Mouse (Mus musculus): ENCODE measurements around the gene Gm49388. TPM values are rescaled to one million over a fixed set of nuclear protein-coding genes. Genes with fewer than 3 reads are reported as not detected.

Gene Gm49388
- polyA plus RNA-seq (2014; fragmentation: Illumina TruSeq; extraction: RNeasy Lipid Tissue Mini Kit (QIAGEN cat#74804)), result not detected

GRCm38 (mm10) chr7:127785308-127785707 lies at the start of gene Gm49388:
Gm49388 (plus strand) TSS chr7:127785608.

GRCm38 (mm10) chr7:127744366-127745045 lies 40.9 kb upstream of the Gm49388 start, which contains the start of gene Fbxl19:
Fbxl19 (plus strand) TSS chr7:127744543.

DNA sequence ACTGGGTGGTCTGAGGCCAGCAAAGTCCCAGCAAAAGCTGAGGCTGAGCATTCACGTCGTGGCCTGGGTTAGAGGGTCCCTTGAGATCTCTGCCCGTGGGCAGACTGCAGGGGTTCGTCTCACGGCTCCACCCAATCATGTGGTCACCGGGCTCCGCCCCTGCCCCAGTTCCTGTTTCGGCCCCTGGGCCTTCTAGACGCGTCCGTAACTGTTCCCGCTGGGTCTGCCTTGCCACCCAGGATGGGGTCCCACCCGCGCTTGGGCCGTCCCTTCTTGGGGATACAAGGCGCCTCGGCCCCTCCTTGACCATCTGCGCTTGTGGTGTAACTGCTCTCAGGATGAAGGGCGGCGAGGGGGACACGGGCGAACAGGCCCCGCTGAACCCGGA lies 15.8 kb upstream of the Gm49388 start, which contains the start of gene Orai3:
Gene Orai3 (plus strand): TSS at position 165 of the 388 bp plus-strand sequence.

DNA sequence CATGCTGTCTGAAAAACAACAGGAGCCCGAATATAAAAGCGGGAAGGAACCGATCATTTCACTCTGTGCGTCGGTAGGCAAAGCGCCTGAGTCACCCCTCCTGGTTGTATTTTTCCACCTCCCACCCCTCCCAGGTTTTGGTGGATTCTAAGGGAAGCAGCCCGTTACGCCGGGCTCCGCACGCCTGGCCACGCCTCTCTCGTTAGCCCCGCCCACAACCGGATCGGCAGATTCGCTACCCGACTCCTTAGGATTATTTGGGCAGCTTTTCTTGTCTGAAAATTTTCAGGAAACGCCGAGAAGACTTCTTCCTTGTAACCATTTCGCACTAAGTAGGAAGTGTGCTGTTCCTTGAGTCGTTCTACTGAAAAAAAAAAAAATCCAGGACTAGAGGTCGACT lies 9.0 kb upstream of the Gm49388 start, which contains the start of gene Setd1a:
Gene Setd1a (plus strand): TSS at position 245 of the 400 bp plus-strand sequence.

GRCm38 (mm10) chr7:127800435-127801009 lies 15.1 kb downstream of the Gm49388 start, which contains the start of gene Hsd3b7:
Hsd3b7 (plus strand) TSS chr7:127800604.

GRCm38 (mm10) chr7:127824176-127824871 lies 38.9 kb downstream of the Gm49388 start, which contains the start of the genes Stx4a and Stx1b:
Stx4a (plus strand) TSS chr7:127824294.
Stx1b (minus strand) TSS chr7:127824549.

Other genes starting within 250 kb of the Gm49388 start
- not detected for gene Tmem265, start 224.2 kb upstream of the Gm49388 start, polyA plus RNA-seq (2014; fragmentation: Illumina TruSeq; extraction: RNeasy Lipid Tissue Mini Kit (QIAGEN cat#74804))
- 7.7 TPM for gene Phkg2, start 212.3 kb upstream of the Gm49388 start, polyA plus RNA-seq (2014; fragmentation: Illumina TruSeq; extraction: RNeasy Lipid Tissue Mini Kit (QIAGEN cat#74804))
- gene Ccdc189, start 197.0 kb upstream of the Gm49388 start, polyA plus RNA-seq (2014; fragmentation: Illumina TruSeq; extraction: RNeasy Lipid Tissue Mini Kit (QIAGEN cat#74804)), result not detected
- 2.9 TPM for gene Rnf40, start 196.8 kb upstream of the Gm49388 start, polyA plus RNA-seq (2014; fragmentation: Illumina TruSeq; extraction: RNeasy Lipid Tissue Mini Kit (QIAGEN cat#74804))
- gene Zfp629, start 169.8 kb upstream of the Gm49388 start, polyA plus RNA-seq (2014; fragmentation: Illumina TruSeq; extraction: RNeasy Lipid Tissue Mini Kit (QIAGEN cat#74804)), result 11.5 TPM
- gene Bcl7c, start 76.7 kb upstream of the Gm49388 start, polyA plus RNA-seq (2014; fragmentation: Illumina TruSeq; extraction: RNeasy Lipid Tissue Mini Kit (QIAGEN cat#74804)), result 6.5 TPM
- gene Ctf1, start 72.9 kb upstream of the Gm49388 start, polyA plus RNA-seq (2014; fragmentation: Illumina TruSeq; extraction: RNeasy Lipid Tissue Mini Kit (QIAGEN cat#74804)), result 2.4 TPM
- gene Ctf2, start 53.4 kb upstream of the Gm49388 start, polyA plus RNA-seq (2014; fragmentation: Illumina TruSeq; extraction: RNeasy Lipid Tissue Mini Kit (QIAGEN cat#74804)), result not detected
- gene Fbxl19, start 41.1 kb upstream of the Gm49388 start, polyA plus RNA-seq (2014; fragmentation: Illumina TruSeq; extraction: RNeasy Lipid Tissue Mini Kit (QIAGEN cat#74804)), result 0.66 TPM
- gene Orai3, start 15.8 kb upstream of the Gm49388 start, polyA plus RNA-seq (2014; fragmentation: Illumina TruSeq; extraction: RNeasy Lipid Tissue Mini Kit (QIAGEN cat#74804)), result 2.7 TPM
- gene Setd1a, start 8.9 kb upstream of the Gm49388 start, polyA plus RNA-seq (2014; fragmentation: Illumina TruSeq; extraction: RNeasy Lipid Tissue Mini Kit (QIAGEN cat#74804)), result 6.6 TPM
- 8.1 TPM for gene Hsd3b7, start 15.0 kb downstream of the Gm49388 start, polyA plus RNA-seq (2014; fragmentation: Illumina TruSeq; extraction: RNeasy Lipid Tissue Mini Kit (QIAGEN cat#74804))
- gene Stx4a, start 38.7 kb downstream of the Gm49388 start, polyA plus RNA-seq (2014; fragmentation: Illumina TruSeq; extraction: RNeasy Lipid Tissue Mini Kit (QIAGEN cat#74804)), result 12.8 TPM
- gene Stx1b, start 38.9 kb downstream of the Gm49388 start, polyA plus RNA-seq (2014; fragmentation: Illumina TruSeq; extraction: RNeasy Lipid Tissue Mini Kit (QIAGEN cat#74804)), result 1.1 TPM
- gene Zfp646, start 90.6 kb downstream of the Gm49388 start, polyA plus RNA-seq (2014; fragmentation: Illumina TruSeq; extraction: RNeasy Lipid Tissue Mini Kit (QIAGEN cat#74804)), result 9.1 TPM
- gene Zfp668, start 91.2 kb downstream of the Gm49388 start, polyA plus RNA-seq (2014; fragmentation: Illumina TruSeq; extraction: RNeasy Lipid Tissue Mini Kit (QIAGEN cat#74804)), result 4.3 TPM
- gene Prss53, start 105.4 kb downstream of the Gm49388 start, polyA plus RNA-seq (2014; fragmentation: Illumina TruSeq; extraction: RNeasy Lipid Tissue Mini Kit (QIAGEN cat#74804)), result not detected
- gene Gm21974, start 109.8 kb downstream of the Gm49388 start, polyA plus RNA-seq (2014; fragmentation: Illumina TruSeq; extraction: RNeasy Lipid Tissue Mini Kit (QIAGEN cat#74804)), result not detected
- 68.1 TPM for gene Vkorc1, start 110.0 kb downstream of the Gm49388 start, polyA plus RNA-seq (2014; fragmentation: Illumina TruSeq; extraction: RNeasy Lipid Tissue Mini Kit (QIAGEN cat#74804))
- gene Bckdk, start 118.5 kb downstream of the Gm49388 start, polyA plus RNA-seq (2014; fragmentation: Illumina TruSeq; extraction: RNeasy Lipid Tissue Mini Kit (QIAGEN cat#74804)), result 3.2 TPM
- 7.5 TPM for gene Kat8, start 126.9 kb downstream of the Gm49388 start, polyA plus RNA-seq (2014; fragmentation: Illumina TruSeq; extraction: RNeasy Lipid Tissue Mini Kit (QIAGEN cat#74804))
- gene Prss8, start 144.5 kb downstream of the Gm49388 start, polyA plus RNA-seq (2014; fragmentation: Illumina TruSeq; extraction: RNeasy Lipid Tissue Mini Kit (QIAGEN cat#74804)), result not detected
- gene Prss36, start 161.1 kb downstream of the Gm49388 start, polyA plus RNA-seq (2014; fragmentation: Illumina TruSeq; extraction: RNeasy Lipid Tissue Mini Kit (QIAGEN cat#74804)), result not detected
- gene Fus, start 181.8 kb downstream of the Gm49388 start, polyA plus RNA-seq (2014; fragmentation: Illumina TruSeq; extraction: RNeasy Lipid Tissue Mini Kit (QIAGEN cat#74804)), result 903 TPM
- gene Pycard, start 208.3 kb downstream of the Gm49388 start, polyA plus RNA-seq (2014; fragmentation: Illumina TruSeq; extraction: RNeasy Lipid Tissue Mini Kit (QIAGEN cat#74804)), result 5.3 TPM
- not detected for gene Trim72, start 218.3 kb downstream of the Gm49388 start, polyA plus RNA-seq (2014; fragmentation: Illumina TruSeq; extraction: RNeasy Lipid Tissue Mini Kit (QIAGEN cat#74804))

All from ovary, adult 10 weeks (tissue).